Mouse (Mus musculus) heart, postnatal 36 days (tissue): Measurements from ENCODE around the gene Pigt. TPM values are rescaled to one million over a fixed set of nuclear protein-coding genes. Genes with fewer than 3 reads are reported as not detected.

ENCODE experiments used
- total RNA-seq, 2 experiments: library from RNA; stranded (reverse); gene quantifications; 2 replicates each; pipeline ENCODE4 v1.2.3; 2021

Pigt gene
- total RNA-seq, 2 experiments from 2014 or later, result 34.2 to 35.6 TPM

Other genes starting within 250 kb of the Pigt start
- not detected for gene Svs3b, start 240.9 kb upstream of the Pigt start, total RNA-seq
- gene Svs4, start 219.1 kb upstream of the Pigt start, total RNA-seq, result not detected
- gene Svs3a, start 208.3 kb upstream of the Pigt start, total RNA-seq, result not detected
- not detected for gene Svs6, start 180.8 kb upstream of the Pigt start, total RNA-seq
- gene Svs5, start 164.8 kb upstream of the Pigt start, total RNA-seq, result not detected
- 10 to 100 TPM in 1 of 2 experiments, 1 to 10 TPM in 1; 8.0 to 11.0 TPM for gene Slpi, start 108.4 kb upstream of the Pigt start, total RNA-seq
- not detected for gene Rbpjl, start 94.4 kb upstream of the Pigt start, total RNA-seq
- under 1 TPM; 0.51 to 0.75 TPM for gene Matn4, start 92.4 kb upstream of the Pigt start, total RNA-seq
- 10 to 100 TPM; 20.6 to 20.7 TPM for gene Sdc4, start 53.6 kb upstream of the Pigt start, total RNA-seq
- 10 to 100 TPM; 23.0 to 24.6 TPM for gene Sys1, start 40.6 kb upstream of the Pigt start, total RNA-seq
- 1 to 10 TPM; 7.6 to 7.7 TPM for gene Gm20458, start 36.6 kb upstream of the Pigt start, total RNA-seq
- gene Trp53tg5, start 23.8 kb upstream of the Pigt start, total RNA-seq, result not detected
- 10 to 100 TPM; 14.3 to 15.8 TPM for gene Dbndd2, start 11.4 kb upstream of the Pigt start, total RNA-seq
- gene Wfdc2, start 64.9 kb downstream of the Pigt start, total RNA-seq, result 1 to 10 TPM; 1.0 to 1.2 TPM
- not detected for gene Spint3, start 75.9 kb downstream of the Pigt start, total RNA-seq
- under 1 TPM in 1 of 2 experiments, not detected in 1; 0.53 TPM for gene Wfdc6a, start 87.9 kb downstream of the Pigt start, total RNA-seq
- not detected for gene Eppin, start 96.1 kb downstream of the Pigt start, total RNA-seq
- gene Wfdc6b, start 116.0 kb downstream of the Pigt start, total RNA-seq, result not detected
- not detected for gene Wfdc8, start 116.1 kb downstream of the Pigt start, total RNA-seq
- gene Wfdc16, start 141.3 kb downstream of the Pigt start, total RNA-seq, result not detected
- not detected for gene Wfdc10, start 158.5 kb downstream of the Pigt start, total RNA-seq
- gene Wfdc9, start 159.1 kb downstream of the Pigt start, total RNA-seq, result not detected
- not detected for gene Wfdc11, start 176.6 kb downstream of the Pigt start, total RNA-seq
- gene Wfdc13, start 187.6 kb downstream of the Pigt start, total RNA-seq, result not detected
- gene Spint4, start 201.0 kb downstream of the Pigt start, total RNA-seq, result not detected
- not detected for gene Spint5, start 217.8 kb downstream of the Pigt start, total RNA-seq
- not detected for gene Wfdc3, start 248.4 kb downstream of the Pigt start, total RNA-seq
- gene Dnttip1, start 248.5 kb downstream of the Pigt start, total RNA-seq, result 10 to 100 TPM; 22.8 to 29.3 TPM